In the genomic region with DNA sequence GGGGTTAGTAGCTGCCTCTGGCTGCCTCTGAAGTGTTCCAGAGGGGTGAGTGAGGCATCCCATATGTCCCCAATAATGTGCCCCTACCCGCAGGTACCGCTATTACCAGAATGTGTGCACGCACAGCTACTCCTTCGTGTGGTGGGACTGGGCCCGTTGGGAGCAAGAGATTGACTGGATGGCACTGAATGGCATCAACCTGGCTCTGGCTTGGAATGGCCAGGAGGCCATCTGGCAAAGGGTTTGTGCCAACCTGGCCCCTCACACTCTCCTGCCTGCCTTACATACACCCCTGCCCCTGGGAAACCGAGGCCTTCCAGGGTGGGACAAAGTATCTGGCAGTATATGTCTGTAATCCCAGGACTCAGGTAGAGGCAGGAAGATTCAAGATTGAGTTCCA, we compare ENCODE assay signal across 10 mouse cellular contexts. TPM values are rescaled to one million over a fixed set of nuclear protein-coding genes. Genes with fewer than 3 reads are reported as not detected.
A peak's percentile ranks its signal among the peaks of the same experiment; 100 is the strongest.
DNase-seq lines count a peak whose midpoint lies in the region; ATAC-seq and TF ChIP-seq lines count a peak whose summit lies in the region.
"Had no signal": no experiment of that assay in that cellular context is flagged by ENCODE, and none has a peak within 500 bp of the region (broad histone marks: within the 10 kb centered on the region; RNA-seq: fewer than 3 reads in every experiment).

No protein-coding gene starts in this region.

- no peaks in the 10 kb centered on the region for H3K36me3 ChIP-seq in embryonic facial prominence, embryonic 15.5 days
- H3K36me3 ChIP-seq in hindbrain, embryonic 14.5 days (replicated peaks; ENCODE audit: control insufficient read depth, insufficient read depth), result no peaks in the 10 kb centered on the region
- no peaks in the 10 kb centered on the region for H3K36me3 ChIP-seq in midbrain, embryonic 14.5 days (ENCODE audit: control insufficient read depth, insufficient read depth, low read length)

- DNase-seq in layer of hippocampus, adult 2 months (ENCODE audit: low spot score in 2 of 2), result no peak
- DNase-seq in layer of hippocampus, postnatal 25 days (ENCODE audit: extremely low spot score in 1 of 2, low spot score in 1 of 2), result no peak
- no peak for DNase-seq in hindbrain, embryonic 14.5 days (ENCODE audit: low spot score)
- DNase-seq in midbrain, embryonic 14.5 days, result no peak
- DNase-seq in thymus, postnatal 36 days, result no peak
- no peak for DNase-seq in testis, postnatal 14 days (ENCODE audit: low spot score)
- DNase-seq: gastrocnemius, postnatal 36 days had no signal

- peaks cover 6% of the 10 kb centered on the region; the same call in 1 of the 2 replicates for H3K27me3 ChIP-seq in embryonic facial prominence, embryonic 15.5 days
- H3K27me3 ChIP-seq in hindbrain, embryonic 14.5 days (ENCODE audit: control insufficient read depth, insufficient read depth, low read length), result no peaks in the 10 kb centered on the region
- H3K27me3 ChIP-seq in midbrain, embryonic 14.5 days (ENCODE audit: control insufficient read depth, insufficient read depth, low read length), result no peaks in the 10 kb centered on the region

- no peak for TF ChIP-seq CTCF in layer of hippocampus, adult 2 months (conservative IDR thresholded peaks at IDR 0.05)

- H3K4me2 ChIP-seq in embryonic facial prominence, embryonic 15.5 days (replicated peaks), result peak overlapping the region; percentile 96; the same call in 1 of the 2 replicates
- H3K4me2 ChIP-seq in hindbrain, embryonic 14.5 days (replicated peaks), result peak overlapping the region; percentile 88
- H3K4me2 ChIP-seq in midbrain, embryonic 14.5 days (ENCODE audit: low read length), result peak overlapping the region; percentile 95

- no peaks in the 10 kb centered on the region for H3K9me3 ChIP-seq in embryonic facial prominence, embryonic 15.5 days (replicated peaks)
- H3K9me3 ChIP-seq in hindbrain, embryonic 14.5 days (ENCODE audit: control insufficient read depth, low read length), result no peaks in the 10 kb centered on the region
- H3K9me3 ChIP-seq in midbrain, embryonic 14.5 days (ENCODE audit: control insufficient read depth, low read length), result no peaks in the 10 kb centered on the region

- no peak for ATAC-seq in embryonic facial prominence, embryonic 15.5 days (ENCODE audit: insufficient number of reproducible peaks, low FRiP score, low TSS enrichment, low read depth)
- no peak for ATAC-seq in hindbrain, embryonic 14.5 days (ENCODE audit: low FRiP score)
- no peak for ATAC-seq in midbrain, embryonic 14.5 days (ENCODE audit: low FRiP score, low TSS enrichment)
- ATAC-seq in granulocyte monocyte progenitor cell, adult 5-6 weeks (replicated peaks; ENCODE audit: poor library complexity, severe bottlenecking), result no peak

- WGBS in embryonic facial prominence, embryonic 15.5 days, result 71% methylated on average over 6 of the region's 6 CpGs
- WGBS in hindbrain, embryonic 14.5 days, result 75% methylated on average over 6 of the region's 6 CpGs
- 75% methylated on average over 6 of the region's 6 CpGs for WGBS in midbrain, embryonic 14.5 days

- no peak overlapping the region for H3K27ac ChIP-seq in layer of hippocampus, adult 2 months
- H3K27ac ChIP-seq in embryonic facial prominence, embryonic 15.5 days (replicated peaks), result no peak overlapping the region
- H3K27ac ChIP-seq in hindbrain, embryonic 14.5 days, result no peak overlapping the region
- no peak overlapping the region for H3K27ac ChIP-seq in midbrain, embryonic 14.5 days (replicated peaks; ENCODE audit: low read depth, low read length)
- H3K27ac ChIP-seq: liver, embryonic 14.5 days had no signal

- H3K4me3 ChIP-seq in layer of hippocampus, adult 2 months, result peak overlapping the region; percentile 93; the same call in 1 of the 2 replicates
- peak overlapping the region; percentile 74 for H3K4me3 ChIP-seq in embryonic facial prominence, embryonic 15.5 days (replicated peaks)
- peak overlapping the region; percentile 74 for H3K4me3 ChIP-seq in hindbrain, embryonic 14.5 days (replicated peaks; ENCODE audit: low read length)
- peak overlapping the region; percentile 79; the same call in 1 of the 2 replicates for H3K4me3 ChIP-seq in midbrain, embryonic 14.5 days (replicated peaks; ENCODE audit: low read depth, low read length)

- H3K9ac ChIP-seq in embryonic facial prominence, embryonic 15.5 days, result no peak overlapping the region
- H3K9ac ChIP-seq in hindbrain, embryonic 14.5 days, result no peak overlapping the region; the same call in 1 of the 2 replicates
- no peak overlapping the region for H3K9ac ChIP-seq in midbrain, embryonic 14.5 days (replicated peaks; ENCODE audit: low read length)

- peaks cover 25% of the 10 kb centered on the region for H3K4me1 ChIP-seq in embryonic facial prominence, embryonic 15.5 days
- H3K4me1 ChIP-seq in hindbrain, embryonic 14.5 days (replicated peaks; ENCODE audit: control insufficient read depth, insufficient read depth, low read length), result peaks cover 15% of the 10 kb centered on the region
- H3K4me1 ChIP-seq in midbrain, embryonic 14.5 days (ENCODE audit: control insufficient read depth, insufficient read depth, low read length), result peaks cover 6% of the 10 kb centered on the region; the same call in 1 of the 2 replicates

RNA-seq across cellular contexts. Expression of a gene that starts 1.2 kb away (rescaled TPM):
- total RNA-seq in layer of hippocampus, adult 2 months (2021), result 1 to 10 TPM; 8.7 to 9.6 TPM
- 10 to 100 TPM in 1 of 2 experiments, 1 to 10 TPM in 1; 9.2 to 10.8 TPM for total RNA-seq in layer of hippocampus, postnatal 25 days (2021)
- polyA plus RNA-seq in embryonic facial prominence, embryonic 15.5 days (2015; fragmentation: Nextera tagmentation; extraction: Ambion mirVana), result 15.1 and 16.6 TPM in 2 replicates
- polyA plus RNA-seq in hindbrain, embryonic 14.5 days (2014; fragmentation: Nextera tagmentation; extraction: Ambion mirVana), result 10.2 and 11.3 TPM in 2 replicates
- 9.5 and 9.8 TPM in 2 replicates for polyA plus RNA-seq in midbrain, embryonic 14.5 days (2014; fragmentation: Nextera tagmentation; extraction: Ambion mirVana)
- total RNA-seq in granulocyte monocyte progenitor cell, adult 5-6 weeks (2014; fragmentation: Nextera tagmentation), result 9.3 and 15.7 TPM in 2 replicates
- 12.7 and 13.7 TPM in 2 replicates for total RNA-seq in granulocyte monocyte progenitor cell, adult 5-6 weeks (2017)

RNA-seq across cellular contexts. Expression of a gene that starts 7.2 kb away (rescaled TPM):
- under 1 TPM; 0.71 to 0.92 TPM for total RNA-seq in layer of hippocampus, adult 2 months (2021)
- total RNA-seq in layer of hippocampus, postnatal 25 days (2021), result under 1 TPM; 0.63 to 0.94 TPM
- polyA plus RNA-seq in embryonic facial prominence, embryonic 15.5 days (2015; fragmentation: Nextera tagmentation; extraction: Ambion mirVana), result 0.24 and 0.25 TPM in 2 replicates
- polyA plus RNA-seq in hindbrain, embryonic 14.5 days (2014; fragmentation: Nextera tagmentation; extraction: Ambion mirVana), result 0.31 TPM in 1 of 2 replicates, not detected in the other
- polyA plus RNA-seq in midbrain, embryonic 14.5 days (2014; fragmentation: Nextera tagmentation; extraction: Ambion mirVana), result 0.16 and 0.43 TPM in 2 replicates
- total RNA-seq in granulocyte monocyte progenitor cell, adult 5-6 weeks (2014; fragmentation: Nextera tagmentation), result 1.5 and 12.9 TPM in 2 replicates
- total RNA-seq in granulocyte monocyte progenitor cell, adult 5-6 weeks (2017), result 7.4 and 8.2 TPM in 2 replicates
- total RNA-seq: gastrocnemius, postnatal 36 days had no signal

RNA-seq across cellular contexts. Expression of a gene that starts 11.4 kb away (rescaled TPM):
- total RNA-seq in layer of hippocampus, adult 2 months (2021), result 10 to 100 TPM; 24.9 to 25.8 TPM
- 10 to 100 TPM; 25.1 to 29.9 TPM for total RNA-seq in layer of hippocampus, postnatal 25 days (2021)
- polyA plus RNA-seq in embryonic facial prominence, embryonic 15.5 days (2015; fragmentation: Nextera tagmentation; extraction: Ambion mirVana), result 43.2 and 44.9 TPM in 2 replicates
- polyA plus RNA-seq in hindbrain, embryonic 14.5 days (2014; fragmentation: Nextera tagmentation; extraction: Ambion mirVana), result 37.2 and 45.3 TPM in 2 replicates
- polyA plus RNA-seq in midbrain, embryonic 14.5 days (2014; fragmentation: Nextera tagmentation; extraction: Ambion mirVana), result 43.6 and 44.4 TPM in 2 replicates
- 26.8 and 35.8 TPM in 2 replicates for total RNA-seq in granulocyte monocyte progenitor cell, adult 5-6 weeks (2014; fragmentation: Nextera tagmentation)
- total RNA-seq in granulocyte monocyte progenitor cell, adult 5-6 weeks (2017), result 30.5 and 32.2 TPM in 2 replicates

RNA-seq across cellular contexts. Expression of a gene that starts 16.1 kb away (rescaled TPM):
- total RNA-seq in layer of hippocampus, adult 2 months (2021), result 10 to 100 TPM; 40.0 to 41.1 TPM
- total RNA-seq in layer of hippocampus, postnatal 25 days (2021), result 10 to 100 TPM; 45.1 to 45.6 TPM
- polyA plus RNA-seq in embryonic facial prominence, embryonic 15.5 days (2015; fragmentation: Nextera tagmentation; extraction: Ambion mirVana), result 50.3 and 52.0 TPM in 2 replicates
- 84.0 and 86.6 TPM in 2 replicates for polyA plus RNA-seq in hindbrain, embryonic 14.5 days (2014; fragmentation: Nextera tagmentation; extraction: Ambion mirVana)
- 92.9 and 100 TPM in 2 replicates for polyA plus RNA-seq in midbrain, embryonic 14.5 days (2014; fragmentation: Nextera tagmentation; extraction: Ambion mirVana)
- 76.1 and 81.6 TPM in 2 replicates for total RNA-seq in granulocyte monocyte progenitor cell, adult 5-6 weeks (2014; fragmentation: Nextera tagmentation)
- total RNA-seq in granulocyte monocyte progenitor cell, adult 5-6 weeks (2017), result 68.2 and 82.4 TPM in 2 replicates

RNA-seq across cellular contexts. Expression of a gene that starts 24.2 kb away (rescaled TPM):
- 1 to 10 TPM; 4.4 to 4.7 TPM for total RNA-seq in layer of hippocampus, adult 2 months (2021)
- 1 to 10 TPM; 3.3 to 4.4 TPM for total RNA-seq in layer of hippocampus, postnatal 25 days (2021)
- polyA plus RNA-seq in embryonic facial prominence, embryonic 15.5 days (2015; fragmentation: Nextera tagmentation; extraction: Ambion mirVana), result 32.0 and 33.6 TPM in 2 replicates
- 16.4 and 20.7 TPM in 2 replicates for polyA plus RNA-seq in hindbrain, embryonic 14.5 days (2014; fragmentation: Nextera tagmentation; extraction: Ambion mirVana)
- polyA plus RNA-seq in midbrain, embryonic 14.5 days (2014; fragmentation: Nextera tagmentation; extraction: Ambion mirVana), result 19.2 and 19.6 TPM in 2 replicates
- 51.8 and 62.8 TPM in 2 replicates for total RNA-seq in granulocyte monocyte progenitor cell, adult 5-6 weeks (2014; fragmentation: Nextera tagmentation)
- total RNA-seq in granulocyte monocyte progenitor cell, adult 5-6 weeks (2017), result 42.9 and 63.5 TPM in 2 replicates
